In the genomic region with DNA sequence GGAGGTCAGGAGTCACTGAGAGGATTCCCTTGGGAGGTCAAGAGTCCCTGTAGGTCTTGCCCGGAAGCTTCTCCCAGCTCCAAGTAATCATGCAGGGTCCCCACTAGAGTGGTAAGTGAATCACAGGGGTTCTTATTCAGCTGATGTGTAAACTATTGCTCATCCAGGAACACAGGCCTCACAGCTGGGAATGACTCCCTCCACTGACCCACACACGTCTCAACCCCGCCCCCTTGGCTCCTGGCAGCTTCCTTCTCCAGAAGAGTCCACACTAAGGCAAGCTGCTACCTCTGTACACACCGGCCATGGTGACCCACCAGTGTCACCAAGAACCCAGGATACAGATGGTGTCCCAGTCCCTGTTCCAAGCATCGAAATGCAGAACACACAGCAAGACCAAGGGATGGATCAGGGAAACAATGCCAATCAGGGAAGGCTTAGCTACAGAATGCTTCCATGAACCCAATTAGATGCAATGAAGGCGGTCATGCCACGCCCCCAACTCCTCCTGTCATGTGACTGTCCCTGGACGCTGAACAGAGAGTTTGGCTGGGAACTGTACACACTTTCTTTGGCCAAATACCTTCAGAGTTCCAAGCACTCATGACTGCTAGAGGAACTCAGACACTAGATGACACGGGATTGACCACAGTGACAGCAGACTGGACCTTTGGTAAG, we compare ENCODE assay signal across 8 mouse cellular contexts. TPM values are rescaled to one million over a fixed set of nuclear protein-coding genes. Genes with fewer than 3 reads are reported as not detected.
DNase-seq lines count a peak whose midpoint lies in the region; ATAC-seq and TF ChIP-seq lines count a peak whose summit lies in the region.

No protein-coding gene starts in this region.

- H3K9ac ChIP-seq in liver, embryonic 12.5 days, result peak overlapping the region; percentile 84

- no peaks in the 10 kb centered on the region for H3K9me3 ChIP-seq in liver, embryonic 12.5 days (replicated peaks)

- no peak for DNase-seq in layer of hippocampus, adult 2 months (ENCODE audit: low spot score in 2 of 2)
- DNase-seq in layer of hippocampus, adult 11-12 months (ENCODE audit: low spot score), result no peak
- DNase-seq in adrenal gland, adult 2 months, result peak; percentile 86
- DNase-seq in heart, adult 9 months (ENCODE audit: low spot score in 2 of 2), result peak; percentile 82 to 89
- DNase-seq in urinary bladder, postnatal 36 days (ENCODE audit: low spot score in 2 of 2), result peak; percentile 56 to 73
- no peak for DNase-seq in embryo, embryonic 10.5 days (ENCODE audit: low spot score)
- no peak for DNase-seq in thymus, adult 18-20 months

- peak overlapping the region; percentile 85 for H3K4me2 ChIP-seq in liver, embryonic 12.5 days

- 65% methylated on average over 9 of the region's 9 CpGs for WGBS in liver, embryonic 12.5 days (ENCODE audit: insufficient replicate concordance)

- H3K4me3 ChIP-seq in layer of hippocampus, adult 2 months, result no peak overlapping the region
- 0 out of 2 replicates have a peak overlapping the region, but pooled peaks have one; percentile 62 for H3K4me3 ChIP-seq in liver, embryonic 12.5 days

- no peak for ATAC-seq in liver, embryonic 12.5 days

- H3K27ac ChIP-seq in layer of hippocampus, adult 2 months, result peak overlapping the region; percentile 49; the same call in 1 of the 2 replicates
- H3K27ac ChIP-seq in liver, embryonic 12.5 days, result peak overlapping the region; percentile 97

- no peaks in the 10 kb centered on the region for H3K27me3 ChIP-seq in liver, embryonic 12.5 days (replicated peaks)

- peaks cover 33% of the 10 kb centered on the region for H3K36me3 ChIP-seq in liver, embryonic 12.5 days

- H3K4me1 ChIP-seq in liver, embryonic 12.5 days, result peaks cover 100% of the 10 kb centered on the region

- TF ChIP-seq CTCF in layer of hippocampus, adult 2 months (conservative IDR thresholded peaks at IDR 0.05), result no peak

RNA-seq across cellular contexts. Expression of a gene that starts 18.0 kb away (rescaled TPM):
- total RNA-seq in layer of hippocampus, adult 2 months (2021), result 10 to 100 TPM; 25.8 to 28.1 TPM
- 10 to 100 TPM; 15.5 to 24.6 TPM for total RNA-seq in adrenal gland, adult 2 months (2021)
- polyA plus RNA-seq in adrenal gland, adult 2 months (2012; rRNA removed), result 9.1 and 9.9 TPM in 2 replicates
- 8.9 and 10.9 TPM in 2 replicates for polyA plus RNA-seq in liver, embryonic 12.5 days (2016; fragmentation: Nextera tagmentation; extraction: Ambion mirVana)

RNA-seq across cellular contexts. Expression of a gene that starts 27.8 kb away (rescaled TPM):
- not detected for total RNA-seq in layer of hippocampus, adult 2 months (2021)
- total RNA-seq in adrenal gland, adult 2 months (2021), result not detected
- not detected in 2 replicates for polyA plus RNA-seq in adrenal gland, adult 2 months (2012; rRNA removed)
- polyA plus RNA-seq in liver, embryonic 12.5 days (2016; fragmentation: Nextera tagmentation; extraction: Ambion mirVana), result not detected in 2 replicates

Comparison
In these comparisons a context has a peak if more than half of its experiments do, and no peak if none do; other contexts are left out.
1. DNase-seq: peak in adrenal gland, adult 2 months (single experiment), heart, adult 9 months (2 of 2) and urinary bladder, postnatal 36 days (2 of 2); none in layer of hippocampus, adult 2 months (0 of 2), layer of hippocampus, adult 11-12 months (single experiment), embryo, embryonic 10.5 days (single experiment) and thymus, adult 18-20 months (0 of 2).